Mouse (Mus musculus): ENCODE data around the gene Upk1a. TPM values are rescaled to one million over a fixed set of nuclear protein-coding genes. Genes with fewer than 3 reads are reported as not detected.
A peak's percentile ranks its signal among the peaks of the same experiment; 100 is the strongest.

Gene Upk1a
- polyA plus RNA-seq, 1 experiment from 2014 or later: 0.09 TPM

GRCm38 (mm10) chr7:30608476-30608875, 4.2 kb downstream of the Upk1a start:
- Histone ChIP-seq H3K9ac (ENCODE audit: low read depth, low read length) (no peak overlapping the region), H3K27ac (ENCODE audit: low read length) (no peak overlapping the region), H3K27me3 (ENCODE audit: control insufficient read depth, insufficient read depth, low read depth, low read length) (no peaks in the 10 kb centered on the region), H3K4me3 (ENCODE audit: low read depth, low read length) (no peak overlapping the region), H3K4me1 (ENCODE audit: control insufficient read depth, low read depth, low read length) (no peaks in the 10 kb centered on the region), H3K36me3 (ENCODE audit: control insufficient read depth, insufficient read depth) (no peaks in the 10 kb centered on the region), H3K4me2 (ENCODE audit: low read depth, low read length) (no peak overlapping the region), H3K9me3 (replicated peaks; ENCODE audit: control insufficient read depth, low read length) (no peaks in the 10 kb centered on the region)
- no peak for ATAC-seq (ENCODE audit: low read depth)
- 46% methylated on average over 16 of the region's 16 CpGs for WGBS (ENCODE audit: insufficient replicate concordance)

GRCm38 (mm10) chr7:30607706-30608309, 4.8 kb downstream of the Upk1a start:
- H3K27me3 ChIP-seq (ENCODE audit: control insufficient read depth, insufficient read depth, low read depth, low read length): no peaks in the 10 kb centered on the region
- 0 out of 2 replicates have a peak, but pooled peaks have one; percentile 45 for ATAC-seq (ENCODE audit: low read depth)
- 18% methylated on average over 8 of the region's 8 CpGs for WGBS (ENCODE audit: insufficient replicate concordance)
- H3K36me3 ChIP-seq (ENCODE audit: control insufficient read depth, insufficient read depth): no peaks in the 10 kb centered on the region
- no peak overlapping the region for H3K4me3 ChIP-seq (ENCODE audit: low read depth, low read length)
- H3K27ac ChIP-seq (ENCODE audit: low read length): no peak overlapping the region
- H3K9ac ChIP-seq (ENCODE audit: low read depth, low read length): no peak overlapping the region
- H3K9me3 ChIP-seq (replicated peaks; ENCODE audit: control insufficient read depth, low read length): no peaks in the 10 kb centered on the region
- no peak overlapping the region for H3K4me2 ChIP-seq (ENCODE audit: low read depth, low read length)
- H3K4me1 ChIP-seq (ENCODE audit: control insufficient read depth, low read depth, low read length): no peaks in the 10 kb centered on the region

- H3K27ac ChIP-seq (ENCODE audit: low read length): no peak overlapping the region
- no peaks in the 10 kb centered on the region for H3K9me3 ChIP-seq (replicated peaks; ENCODE audit: control insufficient read depth, low read length)
- no peak overlapping the region for H3K4me3 ChIP-seq (ENCODE audit: low read depth, low read length)
- 70% methylated on average over 8 of the region's 8 CpGs for WGBS (ENCODE audit: insufficient replicate concordance)
- no peak overlapping the region for H3K4me2 ChIP-seq (ENCODE audit: low read depth, low read length)
- H3K36me3 ChIP-seq (ENCODE audit: control insufficient read depth, insufficient read depth): no peaks in the 10 kb centered on the region
- no peak for ATAC-seq (ENCODE audit: low read depth)
- H3K9ac ChIP-seq (ENCODE audit: low read depth, low read length): no peak overlapping the region
- H3K4me1 ChIP-seq (ENCODE audit: control insufficient read depth, low read depth, low read length): peaks cover 6% of the 10 kb centered on the region
- H3K27me3 ChIP-seq (ENCODE audit: control insufficient read depth, insufficient read depth, low read depth, low read length): no peaks in the 10 kb centered on the region
Measured at GRCm38 (mm10) chr7:30604944-30605343, 7.7 kb downstream of the Upk1a start.

- Histone ChIP-seq H3K9ac (ENCODE audit: low read depth, low read length) (no peak overlapping the region), H3K4me3 (ENCODE audit: low read depth, low read length) (no peak overlapping the region), H3K4me2 (ENCODE audit: low read depth, low read length) (no peak overlapping the region), H3K9me3 (replicated peaks; ENCODE audit: control insufficient read depth, low read length) (no peaks in the 10 kb centered on the region), H3K4me1 (ENCODE audit: control insufficient read depth, low read depth, low read length) (peaks cover 10% of the 10 kb centered on the region), H3K27ac (ENCODE audit: low read length) (no peak overlapping the region), H3K27me3 (ENCODE audit: control insufficient read depth, insufficient read depth, low read depth, low read length) (no peaks in the 10 kb centered on the region), H3K36me3 (ENCODE audit: control insufficient read depth, insufficient read depth) (no peaks in the 10 kb centered on the region)
- 47% methylated on average over 8 of the region's 8 CpGs for WGBS (ENCODE audit: insufficient replicate concordance)
- ATAC-seq (ENCODE audit: low read depth): no peak
Measured at GRCm38 (mm10) chr7:30604424-30604823, 8.2 kb downstream of the Upk1a start.

GRCm38 (mm10) chr7:30602583-30602982, 10.1 kb downstream of the Upk1a start:
- Histone ChIP-seq H3K4me1 (ENCODE audit: control insufficient read depth, low read depth, low read length) (peaks cover 10% of the 10 kb centered on the region), H3K36me3 (ENCODE audit: control insufficient read depth, insufficient read depth) (no peaks in the 10 kb centered on the region), H3K9ac (ENCODE audit: low read depth, low read length) (no peak overlapping the region), H3K27ac (ENCODE audit: low read length) (no peak overlapping the region), H3K9me3 (replicated peaks; ENCODE audit: control insufficient read depth, low read length) (no peaks in the 10 kb centered on the region), H3K27me3 (ENCODE audit: control insufficient read depth, insufficient read depth, low read depth, low read length) (no peaks in the 10 kb centered on the region), H3K4me2 (ENCODE audit: low read depth, low read length) (no peak overlapping the region), H3K4me3 (ENCODE audit: low read depth, low read length) (no peak overlapping the region)
- no peak for ATAC-seq (ENCODE audit: low read depth)
- whole genome bisulfite sequencing (ENCODE audit: insufficient replicate concordance): 57% methylated on average over 3 of the region's 3 CpGs

- no peaks in the 10 kb centered on the region for H3K9me3 ChIP-seq (replicated peaks; ENCODE audit: control insufficient read depth, low read length)
- no peaks in the 10 kb centered on the region for H3K27me3 ChIP-seq (ENCODE audit: control insufficient read depth, insufficient read depth, low read depth, low read length)
- ATAC-seq (ENCODE audit: low read depth): no peak
- no peaks in the 10 kb centered on the region for H3K36me3 ChIP-seq (ENCODE audit: control insufficient read depth, insufficient read depth)
- peaks cover 10% of the 10 kb centered on the region for H3K4me1 ChIP-seq (ENCODE audit: control insufficient read depth, low read depth, low read length)
- no peak overlapping the region for H3K4me3 ChIP-seq (ENCODE audit: low read depth, low read length)
- H3K27ac ChIP-seq (ENCODE audit: low read length): no peak overlapping the region
- WGBS (ENCODE audit: insufficient replicate concordance): 67% methylated on average over 7 of the region's 7 CpGs
- H3K9ac ChIP-seq (ENCODE audit: low read depth, low read length): no peak overlapping the region
- H3K4me2 ChIP-seq (ENCODE audit: low read depth, low read length): peak overlapping the region; percentile 42; the same call in 1 of the 2 replicates
Measured at GRCm38 (mm10) chr7:30600651-30601050, 12.0 kb downstream of the Upk1a start.

- 0 out of 2 replicates have a peak overlapping the region, but pooled peaks have one; percentile 40 for H3K9ac ChIP-seq (ENCODE audit: low read depth, low read length)
- H3K27ac ChIP-seq (ENCODE audit: low read length): no peak overlapping the region
Measured at GRCm38 (mm10) chr7:30599933-30600353, 12.7 kb downstream of the Upk1a start.

GRCm38 (mm10) chr7:30598786-30599185, 13.9 kb downstream of the Upk1a start, which contains the start of gene Zbtb32:
TSS of gene Zbtb32 (minus strand) at chr7:30598909.
- no peak within 1 kb of the TSS for H3K27ac ChIP-seq (ENCODE audit: low read length)
- WGBS (ENCODE audit: insufficient replicate concordance): 88% methylated on average over 12 of the region's 12 CpGs
- H3K9ac ChIP-seq (ENCODE audit: low read depth, low read length): 0 out of 2 replicates have a peak within 1 kb of the TSS, but pooled peaks have one; percentile 40
- no peaks in the 10 kb centered on the region for H3K9me3 ChIP-seq (replicated peaks; ENCODE audit: control insufficient read depth, low read length)
- peaks cover 12% of the 10 kb centered on the region for H3K4me1 ChIP-seq (ENCODE audit: control insufficient read depth, low read depth, low read length)
- no peaks in the 10 kb centered on the region for H3K36me3 ChIP-seq (ENCODE audit: control insufficient read depth, insufficient read depth)
- no peak for ATAC-seq (ENCODE audit: low read depth)
- no peak within 1 kb of the TSS for H3K4me3 ChIP-seq (ENCODE audit: low read depth, low read length)
- no peaks in the 10 kb centered on the region for H3K27me3 ChIP-seq (ENCODE audit: control insufficient read depth, insufficient read depth, low read depth, low read length)
- H3K4me2 ChIP-seq (ENCODE audit: low read depth, low read length): peak within 1 kb of the TSS; percentile 39; the same call in 1 of the 2 replicates

More at GRCm38 (mm10) chr7:30599933-30600353, 12.7 kb downstream of the Upk1a start:
- Histone ChIP-seq H3K4me2 (ENCODE audit: low read depth, low read length) (peak overlapping the region; percentile 42), H3K36me3 (ENCODE audit: control insufficient read depth, insufficient read depth) (no peaks in the 10 kb centered on the region), H3K9me3 (replicated peaks; ENCODE audit: control insufficient read depth, low read length) (no peaks in the 10 kb centered on the region), H3K27me3 (ENCODE audit: control insufficient read depth, insufficient read depth, low read depth, low read length) (no peaks in the 10 kb centered on the region), H3K4me3 (ENCODE audit: low read depth, low read length) (no peak overlapping the region), H3K4me1 (ENCODE audit: control insufficient read depth, low read depth, low read length) (peaks cover 10% of the 10 kb centered on the region)
- peak; percentile 98 for ATAC-seq (ENCODE audit: low read depth)
- 2% methylated on average over 16 of the region's 16 CpGs for WGBS (ENCODE audit: insufficient replicate concordance)

GRCm38 (mm10) chr7:30596811-30597210, 15.8 kb downstream of the Upk1a start:
- Histone ChIP-seq H3K4me1 (ENCODE audit: control insufficient read depth, low read depth, low read length) (peaks cover 12% of the 10 kb centered on the region), H3K4me3 (ENCODE audit: low read depth, low read length) (no peak overlapping the region), H3K27ac (ENCODE audit: low read length) (no peak overlapping the region), H3K9ac (ENCODE audit: low read depth, low read length) (no peak overlapping the region), H3K27me3 (ENCODE audit: control insufficient read depth, insufficient read depth, low read depth, low read length) (no peaks in the 10 kb centered on the region), H3K4me2 (ENCODE audit: low read depth, low read length) (no peak overlapping the region), H3K36me3 (ENCODE audit: control insufficient read depth, insufficient read depth) (no peaks in the 10 kb centered on the region), H3K9me3 (replicated peaks; ENCODE audit: control insufficient read depth, low read length) (no peaks in the 10 kb centered on the region)
- 62% methylated on average over 5 of the region's 5 CpGs for WGBS (ENCODE audit: insufficient replicate concordance)
- no peak for ATAC-seq (ENCODE audit: low read depth)

Measured in liver, embryonic 16.5 days (tissue).